Mouse (Mus musculus) spleen, embryonic (tissue): Measurements from ENCODE around the gene Ccdc65.

Source experiments
- CTCF ChIA-PET: fragments of 350-600 bp; sonication (Branson Sonifier 250); formaldehyde crosslinking; loops from one replicate; lab custom pipeline; 2022; lab: Charles Lee

The Ccdc65 gene

GRCm38 (mm10) chr15:98691486-98692147 is 16.4 kb upstream of the Ccdc65 start:
- CTCF ChIA-PET = interaction anchor here (0.6 kb wide), 1 partner anchor 366 kb away, joined by 3 read pairs; no protein-coding TSS in a partner anchor

- CTCF ChIA-PET = no interaction called here
Measured at GRCm38 (mm10) chr15:98692171-98692715, 15.8 kb upstream of the Ccdc65 start.

GRCm38 (mm10) chr15:98695726-98696125 is 12.3 kb upstream of the Ccdc65 start:
- CTCF ChIA-PET = no interaction called here

GRCm38 (mm10) chr15:98696216-98696615 is 11.8 kb upstream of the Ccdc65 start:
- CTCF ChIA-PET = interaction anchor here (0.6 kb wide), 1 partner anchor 21 kb away, joined by 4 read pairs; no protein-coding TSS in a partner anchor

- CTCF ChIA-PET = interaction anchor here (0.6 to 0.7 kb wide), 4 partner anchors 31 to 188 kb away, joined by 3 to 5 read pairs (median 4); no protein-coding TSS in a partner anchor
Measured at GRCm38 (mm10) chr15:98699190-98700105, 8.6 kb upstream of the Ccdc65 start.

- CTCF ChIA-PET = no interaction called here
Measured at GRCm38 (mm10) chr15:98704312-98704711, 3.7 kb upstream of the Ccdc65 start.

- CTCF ChIA-PET = no interaction called here
Measured at GRCm38 (mm10) chr15:98710442-98710841, 2.4 kb downstream of the Ccdc65 start.

GRCm38 (mm10) chr15:98714230-98714652 is 6.2 kb downstream of the Ccdc65 start:
- CTCF ChIA-PET = no interaction called here

GRCm38 (mm10) chr15:98717301-98717700 is 9.3 kb downstream of the Ccdc65 start:
- CTCF ChIA-PET = no interaction called here

GRCm38 (mm10) chr15:98722191-98722590 is 14.2 kb downstream of the Ccdc65 start:
- CTCF ChIA-PET = interaction anchor here (0.7 kb wide), 1 partner anchor 42 kb away, joined by 3 read pairs; no protein-coding TSS in a partner anchor

- CTCF ChIA-PET = interaction anchor here (0.6 to 0.7 kb wide), 2 partner anchors 41 to 63 kb away, joined by 3 read pairs; no protein-coding TSS in a partner anchor
Measured at GRCm38 (mm10) chr15:98722854-98723253, 14.8 kb downstream of the Ccdc65 start.

- CTCF ChIA-PET = no interaction called here
Measured at GRCm38 (mm10) chr15:98724441-98724840, 16.4 kb downstream of the Ccdc65 start.

- CTCF ChIA-PET = no interaction called here
Measured at GRCm38 (mm10) chr15:98726079-98726478, 18.1 kb downstream of the Ccdc65 start.

- CTCF ChIA-PET = no interaction called here
Measured at GRCm38 (mm10) chr15:98726746-98727145, 18.7 kb downstream of the Ccdc65 start.

GRCm38 (mm10) chr15:98727443-98728321 is 19.7 kb downstream of the Ccdc65 start, which contains the start of gene Fkbp11:
Fkbp11 (minus strand) TSS chr15:98728198.
- CTCF ChIA-PET = interaction anchor here (0.6 to 1.0 kb wide), 2 partner anchors 19 to 31 kb away, joined by 3 to 5 read pairs; no protein-coding TSS in a partner anchor

GRCm38 (mm10) chr15:98728366-98728765 is 20.4 kb downstream of the Ccdc65 start:
- CTCF ChIA-PET = interaction anchor here (1.0 kb wide), 1 partner anchor 31 kb away, joined by 3 read pairs; no protein-coding TSS in a partner anchor

- CTCF ChIA-PET = interaction anchor here (0.7 kb wide), 1 partner anchor 1238 kb away, joined by 4 read pairs; no protein-coding TSS in a partner anchor
Measured at GRCm38 (mm10) chr15:98729791-98730545, 22.0 kb downstream of the Ccdc65 start.

- CTCF ChIA-PET = interaction anchor here (0.7 kb wide), 2 partner anchors 80 to 1237 kb away, joined by 4 to 11 read pairs; no protein-coding TSS in a partner anchor
Measured at GRCm38 (mm10) chr15:98730790-98731189, 22.8 kb downstream of the Ccdc65 start.

- CTCF ChIA-PET = interaction anchor here (0.7 kb wide), 1 partner anchor 87 kb away, joined by 16 read pairs; no protein-coding TSS in a partner anchor
Measured at GRCm38 (mm10) chr15:98732006-98732531, 24.1 kb downstream of the Ccdc65 start.
